Mouse (Mus musculus): ENCODE measurements around the gene Kremen2. TPM values are rescaled to one million over a fixed set of nuclear protein-coding genes. Genes with fewer than 3 reads are reported as not detected.
A peak's percentile ranks its signal among the peaks of the same experiment; 100 is the strongest.

Kremen2 gene
- polyA plus RNA-seq, 1 experiment from 2014 or later = 0.67 TPM

DNA sequence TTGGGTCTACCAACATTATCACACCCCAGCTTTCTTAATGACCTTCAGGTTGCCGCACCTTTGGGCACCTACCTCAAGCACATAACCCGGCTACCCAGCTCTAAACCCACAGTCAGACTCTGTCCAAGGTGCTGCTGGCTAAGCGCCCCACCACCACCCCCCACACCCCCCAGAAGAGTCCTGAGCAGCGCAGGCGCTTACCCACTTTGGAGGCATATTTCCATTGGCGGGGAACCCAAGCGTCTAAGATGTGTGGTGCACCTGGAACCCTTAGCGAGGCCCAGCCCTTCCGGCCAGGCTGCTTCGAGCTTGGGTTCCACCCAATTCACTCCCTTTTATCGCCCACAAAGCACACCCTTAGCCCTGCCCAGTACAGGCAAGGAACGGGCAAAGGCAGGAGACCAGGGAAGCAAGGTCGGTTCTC, 5.0 kb downstream of the Kremen2 start, which contains the start of gene Paqr4:
Gene Paqr4 (minus strand): TSS at position 270 of the 424 bp plus-strand sequence.
- no peaks in the 10 kb centered on the region for H3K36me3 ChIP-seq (ENCODE audit: control insufficient read depth, insufficient read depth, low read length)
- peak within 1 kb of the TSS; percentile 86 for H3K9ac ChIP-seq (ENCODE audit: low read length)
- 7% methylated on average over 13 of the region's 13 CpGs for WGBS
- H3K27ac ChIP-seq (ENCODE audit: low read length) = peak within 1 kb of the TSS; percentile 78
- H3K9me3 ChIP-seq (replicated peaks; ENCODE audit: control insufficient read depth, low read length) = no peaks in the 10 kb centered on the region
- H3K4me2 ChIP-seq (ENCODE audit: low read depth, low read length) = peak within 1 kb of the TSS; percentile 97
- peaks cover 47% of the 10 kb centered on the region for H3K27me3 ChIP-seq (ENCODE audit: control insufficient read depth, insufficient read depth, low read length)
- peaks cover 30% of the 10 kb centered on the region for H3K4me1 ChIP-seq (ENCODE audit: control insufficient read depth, insufficient read depth, low read length)
- H3K4me3 ChIP-seq (replicated peaks; ENCODE audit: low read length) = peak within 1 kb of the TSS; percentile 77
- peak; percentile 73 for ATAC-seq (ENCODE audit: insufficient read depth, low FRiP score)

DNA sequence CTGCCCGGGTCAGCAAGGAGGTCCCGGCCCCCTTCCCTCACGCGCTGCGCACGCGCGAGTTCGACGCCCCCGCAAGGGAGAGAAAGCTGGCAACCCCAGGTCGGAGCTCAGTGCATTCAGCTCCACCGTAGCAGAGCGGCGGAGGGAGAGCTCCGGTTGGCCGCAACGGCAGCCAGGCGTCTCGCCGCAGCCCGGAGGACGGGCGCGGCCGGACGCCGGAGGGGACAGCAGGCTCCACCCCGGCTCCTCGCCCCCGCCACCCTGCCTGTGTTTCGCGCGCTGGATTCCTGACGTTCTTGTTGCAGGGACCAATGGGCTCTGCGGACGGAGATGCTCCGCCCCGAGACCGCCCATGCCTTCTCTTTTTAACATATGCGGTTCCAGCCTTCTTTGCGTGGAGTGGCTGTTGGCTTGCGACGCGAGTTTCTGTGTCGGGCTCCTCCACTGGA, 5.5 kb downstream of the Kremen2 start:
- WGBS = under 1% methylated on average over 46 of the region's 46 CpGs

DNA sequence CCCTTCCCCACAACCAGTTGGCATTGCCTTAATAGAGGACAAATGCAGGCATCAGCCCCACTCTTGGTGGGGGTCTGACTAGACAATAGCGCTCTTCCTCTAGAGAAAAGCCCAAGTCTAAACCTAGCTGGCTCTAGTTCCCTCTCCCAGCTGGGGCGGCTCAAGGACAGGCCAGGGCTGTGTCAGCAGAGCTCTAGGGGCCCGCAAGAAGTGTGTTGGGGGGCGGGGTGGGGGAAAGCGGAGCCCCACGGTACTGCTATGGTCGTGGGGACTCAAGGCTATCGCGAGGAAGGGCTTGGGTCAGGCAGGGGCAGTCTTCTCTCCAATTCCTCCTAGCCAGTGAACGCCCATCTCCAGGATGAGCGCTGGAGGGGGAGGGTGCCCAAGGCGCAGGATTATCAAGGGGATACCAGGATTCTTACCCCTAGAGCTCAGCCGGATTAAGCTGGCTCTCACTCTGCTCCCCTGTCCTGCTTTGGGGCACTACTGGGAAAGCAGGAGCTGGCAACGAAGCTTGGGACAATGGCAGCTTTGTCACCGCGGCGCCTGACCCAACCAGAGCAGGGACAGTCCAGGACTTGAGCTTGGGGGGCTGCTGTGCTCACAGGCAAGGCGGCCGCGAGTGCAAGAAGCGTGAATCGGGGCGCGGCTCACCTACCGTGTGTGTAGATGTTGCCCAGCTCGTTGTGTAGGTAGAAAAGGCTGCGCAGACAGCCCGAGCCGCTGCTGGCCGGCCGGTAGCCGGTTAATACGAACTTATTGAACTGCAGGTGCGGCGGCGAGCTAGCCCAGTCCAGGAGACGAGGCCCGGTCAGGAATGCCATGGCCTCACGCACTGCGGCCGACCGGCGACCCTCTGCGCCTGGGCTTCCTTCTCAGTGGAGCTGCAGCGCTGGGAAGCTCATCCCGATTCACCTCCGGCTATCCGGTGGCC, 6.2 kb downstream of the Kremen2 start:
- H3K4me2 ChIP-seq (ENCODE audit: low read depth, low read length) = peak overlapping the region; percentile 97
- H3K27me3 ChIP-seq (ENCODE audit: control insufficient read depth, insufficient read depth, low read length) = peaks cover 36% of the 10 kb centered on the region
- no peaks in the 10 kb centered on the region for H3K9me3 ChIP-seq (replicated peaks; ENCODE audit: control insufficient read depth, low read length)
- no peaks in the 10 kb centered on the region for H3K36me3 ChIP-seq (ENCODE audit: control insufficient read depth, insufficient read depth, low read length)
- 2% methylated on average over 48 of the region's 48 CpGs for WGBS
- peak overlapping the region; percentile 77 for H3K4me3 ChIP-seq (replicated peaks; ENCODE audit: low read length)
- ATAC-seq (ENCODE audit: insufficient read depth, low FRiP score) = peak; percentile 12
- H3K4me1 ChIP-seq (ENCODE audit: control insufficient read depth, insufficient read depth, low read length) = peaks cover 21% of the 10 kb centered on the region
- peak overlapping the region; percentile 58 for H3K27ac ChIP-seq (ENCODE audit: low read length)
- H3K9ac ChIP-seq (ENCODE audit: low read length) = peak overlapping the region; percentile 86

More for the DNA sequence above, 5.5 kb downstream of the Kremen2 start:
- peak; percentile 87 for ATAC-seq (ENCODE audit: insufficient read depth, low FRiP score)
- Histone ChIP-seq H3K9ac (ENCODE audit: low read length) (peak overlapping the region; percentile 86), H3K4me1 (ENCODE audit: control insufficient read depth, insufficient read depth, low read length) (peaks cover 27% of the 10 kb centered on the region), H3K27ac (ENCODE audit: low read length) (peak overlapping the region; percentile 78), H3K4me2 (ENCODE audit: low read depth, low read length) (peak overlapping the region; percentile 97), H3K4me3 (replicated peaks; ENCODE audit: low read length) (peak overlapping the region; percentile 77), H3K36me3 (ENCODE audit: control insufficient read depth, insufficient read depth, low read length) (no peaks in the 10 kb centered on the region), H3K9me3 (replicated peaks; ENCODE audit: control insufficient read depth, low read length) (no peaks in the 10 kb centered on the region), H3K27me3 (ENCODE audit: control insufficient read depth, insufficient read depth, low read length) (peaks cover 43% of the 10 kb centered on the region)

DNA sequence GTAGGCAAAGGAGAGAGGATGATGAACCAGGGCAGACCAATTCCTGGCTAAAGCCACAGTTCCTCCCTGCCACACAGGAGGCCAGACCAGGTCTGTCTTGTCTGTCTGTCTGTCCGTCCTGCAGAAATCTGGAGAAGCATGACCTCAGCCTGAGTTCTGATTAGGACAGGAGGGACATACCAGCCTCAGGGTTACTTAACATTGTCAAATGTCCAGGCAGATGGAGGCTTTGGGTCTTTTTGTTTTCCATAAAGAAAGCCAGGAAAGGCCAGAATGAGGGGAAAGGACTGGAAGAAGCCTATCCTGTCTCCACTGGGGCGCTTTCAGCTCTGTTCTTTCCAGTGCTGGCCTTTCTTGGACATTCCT, 6.8 kb downstream of the Kremen2 start:
- Histone ChIP-seq H3K27ac (ENCODE audit: low read length) (no peak overlapping the region), H3K9ac (ENCODE audit: low read length) (peak overlapping the region; percentile 86; the same call in 1 of the 2 replicates), H3K9me3 (replicated peaks; ENCODE audit: control insufficient read depth, low read length) (no peaks in the 10 kb centered on the region), H3K36me3 (ENCODE audit: control insufficient read depth, insufficient read depth, low read length) (no peaks in the 10 kb centered on the region), H3K4me3 (replicated peaks; ENCODE audit: low read length) (peak overlapping the region; percentile 77), H3K4me1 (ENCODE audit: control insufficient read depth, insufficient read depth, low read length) (peaks cover 19% of the 10 kb centered on the region), H3K27me3 (ENCODE audit: control insufficient read depth, insufficient read depth, low read length) (peaks cover 29% of the 10 kb centered on the region), H3K4me2 (ENCODE audit: low read depth, low read length) (peak overlapping the region; percentile 97)
- WGBS = 59% methylated on average over 2 of the region's 2 CpGs
- ATAC-seq (ENCODE audit: insufficient read depth, low FRiP score) = no peak

DNA sequence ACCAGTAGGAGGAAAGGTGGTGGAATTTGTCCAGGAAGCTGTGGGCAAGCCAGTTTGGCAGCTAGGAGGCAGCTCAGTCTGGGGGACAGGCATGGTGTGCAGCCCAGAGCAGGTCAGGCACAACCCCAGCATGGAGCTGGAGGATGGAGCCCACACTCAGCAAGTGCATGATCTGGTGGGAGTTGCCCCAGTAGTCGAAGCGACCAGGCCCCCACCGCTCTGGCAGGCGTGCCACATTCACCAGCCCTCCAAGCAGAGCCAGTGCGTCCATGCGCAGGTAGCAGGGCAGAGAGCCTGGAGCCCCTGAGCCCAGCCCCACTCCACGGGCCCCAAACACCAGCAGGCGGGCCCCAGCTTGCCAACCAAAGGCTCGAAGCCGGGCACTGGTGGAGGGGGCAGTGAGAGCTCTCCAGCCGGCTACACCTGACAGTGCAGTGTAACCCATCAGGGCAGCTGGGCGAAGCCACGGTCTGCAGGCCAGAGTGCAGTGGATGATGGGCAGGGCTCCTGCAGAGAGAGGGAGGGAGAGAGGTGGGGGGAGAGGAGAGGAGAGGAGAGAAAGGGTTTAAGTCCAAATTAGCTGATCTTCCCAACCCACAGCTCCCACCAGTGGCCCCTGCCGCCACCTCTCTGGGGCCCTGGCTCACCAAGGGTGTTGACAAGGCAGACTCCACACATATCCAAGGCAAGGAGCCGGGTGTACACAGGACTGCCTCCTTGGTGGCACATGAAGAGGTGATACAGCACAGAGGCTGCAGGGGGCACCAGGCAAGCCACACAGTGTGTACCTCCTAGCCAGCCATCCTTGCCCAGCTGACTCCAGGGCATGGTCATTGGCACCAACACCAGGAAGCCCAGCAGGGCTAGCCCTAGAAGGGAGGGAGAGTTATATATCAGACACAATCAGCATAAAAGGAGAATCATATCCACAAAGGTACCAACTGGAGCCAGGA, 7.9 kb downstream of the Kremen2 start:
- no peak for ATAC-seq (ENCODE audit: insufficient read depth, low FRiP score)
- H3K9me3 ChIP-seq (replicated peaks; ENCODE audit: control insufficient read depth, low read length) = no peaks in the 10 kb centered on the region
- no peak overlapping the region for H3K4me2 ChIP-seq (ENCODE audit: low read depth, low read length)
- H3K4me1 ChIP-seq (ENCODE audit: control insufficient read depth, insufficient read depth, low read length) = peaks cover 19% of the 10 kb centered on the region
- H3K36me3 ChIP-seq (ENCODE audit: control insufficient read depth, insufficient read depth, low read length) = no peaks in the 10 kb centered on the region
- H3K4me3 ChIP-seq (replicated peaks; ENCODE audit: low read length) = no peak overlapping the region
- H3K27me3 ChIP-seq (ENCODE audit: control insufficient read depth, insufficient read depth, low read length) = peaks cover 19% of the 10 kb centered on the region
- 69% methylated on average over 15 of the region's 15 CpGs for WGBS
- no peak overlapping the region for H3K9ac ChIP-seq (ENCODE audit: low read length)
- H3K27ac ChIP-seq (ENCODE audit: low read length) = no peak overlapping the region

DNA sequence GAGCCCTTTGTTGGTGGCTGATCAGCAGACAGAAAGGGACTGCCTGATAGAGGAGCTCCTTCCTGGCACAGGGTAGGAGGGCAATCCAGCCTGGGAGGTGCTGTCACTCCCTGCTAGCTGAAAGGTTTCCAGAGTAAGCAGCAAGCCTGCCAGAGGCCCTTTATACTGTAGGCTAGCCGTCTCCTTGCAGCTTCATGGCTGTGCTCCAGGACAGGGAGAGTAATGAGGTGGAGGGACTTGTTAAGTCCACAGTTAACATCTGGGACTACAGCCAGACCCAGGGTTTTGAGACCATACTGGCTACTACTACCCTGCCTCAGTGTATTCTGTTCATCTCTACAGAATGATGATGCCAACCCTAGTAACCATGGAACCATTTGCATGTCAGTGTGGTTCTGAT, 11.3 kb downstream of the Kremen2 start:
- ATAC-seq (ENCODE audit: insufficient read depth, low FRiP score) = no peak
- Histone ChIP-seq H3K9me3 (replicated peaks; ENCODE audit: control insufficient read depth, low read length) (no peaks in the 10 kb centered on the region), H3K27ac (ENCODE audit: low read length) (no peak overlapping the region), H3K9ac (ENCODE audit: low read length) (no peak overlapping the region), H3K4me3 (replicated peaks; ENCODE audit: low read length) (no peak overlapping the region), H3K4me2 (ENCODE audit: low read depth, low read length) (no peak overlapping the region), H3K36me3 (ENCODE audit: control insufficient read depth, insufficient read depth, low read length) (no peaks in the 10 kb centered on the region), H3K4me1 (ENCODE audit: control insufficient read depth, insufficient read depth, low read length) (peaks cover 3% of the 10 kb centered on the region; the same call in 1 of the 2 replicates), H3K27me3 (ENCODE audit: control insufficient read depth, insufficient read depth, low read length) (no peaks in the 10 kb centered on the region)
- 43% methylated on average over 1 of the region's 1 CpGs for WGBS

DNA sequence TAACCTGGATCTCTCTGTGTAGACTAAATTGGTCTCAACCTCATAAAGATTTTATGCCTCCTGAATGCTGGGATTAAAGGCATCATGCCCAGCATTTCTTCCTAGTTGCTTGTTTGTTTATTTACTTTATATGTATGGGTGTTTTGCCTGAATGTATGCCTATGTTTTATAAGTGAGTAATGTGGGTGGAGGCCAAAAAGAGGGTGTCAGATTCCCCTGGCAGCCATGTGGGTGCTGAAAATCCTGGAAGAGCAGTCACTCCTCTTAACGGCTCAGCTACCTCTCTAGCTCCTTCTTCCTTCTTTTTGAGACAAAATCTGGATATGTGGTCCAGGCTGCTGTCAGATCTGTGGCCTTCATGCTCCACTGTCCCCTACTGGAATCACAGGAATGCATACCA, 15.2 kb downstream of the Kremen2 start:
- Histone ChIP-seq H3K36me3 (ENCODE audit: control insufficient read depth, insufficient read depth, low read length) (no peaks in the 10 kb centered on the region), H3K27me3 (ENCODE audit: control insufficient read depth, insufficient read depth, low read length) (no peaks in the 10 kb centered on the region), H3K4me1 (ENCODE audit: control insufficient read depth, insufficient read depth, low read length) (peaks cover 13% of the 10 kb centered on the region), H3K9me3 (replicated peaks; ENCODE audit: control insufficient read depth, low read length) (no peaks in the 10 kb centered on the region), H3K27ac (ENCODE audit: low read length) (no peak overlapping the region), H3K4me2 (ENCODE audit: low read depth, low read length) (no peak overlapping the region), H3K9ac (ENCODE audit: low read length) (no peak overlapping the region), H3K4me3 (replicated peaks; ENCODE audit: low read length) (no peak overlapping the region)
- WGBS = 50% methylated on average over 1 of the region's 1 CpGs
- no peak for ATAC-seq (ENCODE audit: insufficient read depth, low FRiP score)

DNA sequence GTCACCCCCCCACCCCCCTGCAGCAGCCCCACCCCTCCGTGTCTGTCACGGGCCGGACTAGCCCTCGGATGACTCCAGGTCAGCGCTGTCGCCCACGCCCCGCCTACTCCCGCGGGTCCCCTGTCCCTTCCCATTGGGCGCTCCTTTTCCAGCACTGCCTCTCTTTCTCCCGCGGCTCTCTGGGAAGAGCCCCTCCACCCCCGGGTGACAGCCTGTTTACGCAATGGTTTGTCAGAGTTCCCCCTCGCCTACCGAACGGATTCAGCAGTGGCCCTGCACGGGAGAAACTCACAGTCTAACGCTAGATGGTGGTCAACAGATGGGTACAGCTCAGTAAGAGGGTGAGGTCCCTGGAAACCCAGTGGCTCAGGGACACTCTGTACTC, 18.9 kb downstream of the Kremen2 start:
- peak overlapping the region; percentile 86 for H3K27ac ChIP-seq (ENCODE audit: low read length)
- peaks cover 14% of the 10 kb centered on the region for H3K4me1 ChIP-seq (ENCODE audit: control insufficient read depth, insufficient read depth, low read length)
- H3K27me3 ChIP-seq (ENCODE audit: control insufficient read depth, insufficient read depth, low read length) = no peaks in the 10 kb centered on the region
- peak; percentile 93 for ATAC-seq (ENCODE audit: insufficient read depth, low FRiP score)
- under 1% methylated on average over 20 of the region's 20 CpGs for WGBS
- peak overlapping the region; percentile 89 for H3K4me3 ChIP-seq (replicated peaks; ENCODE audit: low read length)
- H3K9me3 ChIP-seq (replicated peaks; ENCODE audit: control insufficient read depth, low read length) = no peaks in the 10 kb centered on the region
- H3K9ac ChIP-seq (ENCODE audit: low read length) = peak overlapping the region; percentile 85
- no peaks in the 10 kb centered on the region for H3K36me3 ChIP-seq (ENCODE audit: control insufficient read depth, insufficient read depth, low read length)
- H3K4me2 ChIP-seq (ENCODE audit: low read depth, low read length) = peak overlapping the region; percentile 60

Data from stomach, embryonic 16.5 days (tissue).